Mouse (Mus musculus) lung, embryonic 16.5 days (tissue): ENCODE measurements around the gene Map4k5. TPM values are rescaled to one million over a fixed set of nuclear protein-coding genes. Genes with fewer than 3 reads are reported as not detected.
A peak's percentile ranks its signal among the peaks of the same experiment; 100 is the strongest.

ENCODE experiments used
- ATAC-seq: fragments of 200-750 bp; cut with Nextera tagmentation; 2 replicates; pipeline ENCODE4 v1.8.0; 2017; ENCODE audit warnings: low read depth, mild to moderate bottlenecking, moderate library complexity
- H3K27ac ChIP-seq: fragments of 300-500 bp; sonication (generic); 2 replicates; pipeline ENCODE4 v1.5.1; 2014; ENCODE audit warnings: mild to moderate bottlenecking, control low read depth, low read length
- H3K27me3 ChIP-seq: fragments of 300-500 bp; sonication (generic); 2 replicates; pipeline ENCODE4 v1.6.1; 2014; ENCODE audit warnings: low read depth, low read length, mixed read lengths; ENCODE audit not compliant: control insufficient read depth, insufficient read depth
- H3K36me3 ChIP-seq: fragments of 300-500 bp; sonication (generic); 2 replicates; pipeline ENCODE4 v1.6.1; 2014; ENCODE audit warnings: low read length; ENCODE audit not compliant: control insufficient read depth, insufficient read depth
- H3K4me1 ChIP-seq: fragments of 300-500 bp; sonication (generic); replicated peaks from 2 replicates; pipeline ENCODE4 v1.6.1; 2014; ENCODE audit warnings: low read length, mixed read lengths; ENCODE audit not compliant: control insufficient read depth, insufficient read depth
- H3K4me2 ChIP-seq: fragments of 300-500 bp; sonication (generic); 2 replicates; pipeline ENCODE4 v1.6.1; 2014; ENCODE audit warnings: low read depth, low read length, control low read depth
- H3K4me3 ChIP-seq: fragments of 300-500 bp; sonication (generic); 2 replicates; pipeline ENCODE4 v1.5.1; 2014; ENCODE audit warnings: mild to moderate bottlenecking, low read length, control low read depth
- H3K9ac ChIP-seq: fragments of 300-500 bp; sonication (generic); 2 replicates; pipeline ENCODE4 v1.6.1; 2014; ENCODE audit warnings: low read length, control low read depth
- H3K9me3 ChIP-seq: fragments of 300-500 bp; sonication (generic); 2 replicates; pipeline ENCODE4 v1.6.1; 2016; ENCODE audit warnings: low read length; ENCODE audit not compliant: control insufficient read depth
- WGBS: fragments of 180-500 bp; shearing (Covaris S2); extraction: QIAGEN DNeasy Blood & Tissue Kit; methylation state at CpG from one replicate; pipeline ENCODE4 v1.1.7; 2014; 5-methylcytosine and 5-hydroxymethylcytosine counted together
- polyA plus RNA-seq: library from polyadenylated mRNA; unstranded; fragments of >200 nt; fragmentation: Nextera tagmentation; extraction: Ambion mirVana; gene quantifications from 2 replicates; pipeline ENCODE4 v1.2.1, GENCODE M21; 2015

Map4k5 gene
- polyA plus RNA-seq, 1 experiment from 2014 or later = 30.8 TPM

- WGBS = 16% methylated on average over 4 of the region's 4 CpGs
- Histone ChIP-seq H3K27ac (peak overlapping the region; percentile 79), H3K36me3 (no peaks in the 10 kb centered on the region), H3K27me3 (no peaks in the 10 kb centered on the region), H3K9ac (no peak overlapping the region), H3K4me3 (peak overlapping the region; percentile 30), H3K9me3 (no peaks in the 10 kb centered on the region), H3K4me1 (peaks cover 22% of the 10 kb centered on the region), H3K4me2 (peak overlapping the region; percentile 34)
- ATAC-seq = peak; percentile 82
These were observed 13.8 kb downstream of the Map4k5 start for GRCm38 (mm10) chr12:69879172-69879665.

- Histone ChIP-seq H3K36me3 (no peaks in the 10 kb centered on the region), H3K4me3 (no peak overlapping the region), H3K27ac (no peak overlapping the region), H3K27me3 (no peaks in the 10 kb centered on the region), H3K9ac (no peak overlapping the region), H3K4me2 (no peak overlapping the region), H3K9me3 (no peaks in the 10 kb centered on the region), H3K4me1 (peaks cover 22% of the 10 kb centered on the region)
- 85% methylated on average over 9 of the region's 9 CpGs for WGBS
- ATAC-seq = no peak
These were observed 15.1 kb downstream of the Map4k5 start for GRCm38 (mm10) chr12:69877842-69878363.

GRCm38 (mm10) chr12:69871632-69872031 is 21.4 kb downstream of the Map4k5 start:
- Histone ChIP-seq H3K4me1 (0 out of 2 replicates have a peak, but pooled peaks cover 3% of the 10 kb centered on the region), H3K9ac (no peak overlapping the region), H3K9me3 (no peaks in the 10 kb centered on the region), H3K27me3 (no peaks in the 10 kb centered on the region), H3K4me3 (no peak overlapping the region), H3K27ac (no peak overlapping the region), H3K4me2 (no peak overlapping the region), H3K36me3 (no peaks in the 10 kb centered on the region)
- 91% methylated on average over 5 of the region's 5 CpGs for WGBS
- no peak for ATAC-seq

GRCm38 (mm10) chr12:69867338-69867737 is 25.7 kb downstream of the Map4k5 start:
- Histone ChIP-seq H3K4me2 (no peak overlapping the region), H3K4me3 (no peak overlapping the region), H3K27me3 (no peaks in the 10 kb centered on the region), H3K4me1 (0 out of 2 replicates have a peak, but pooled peaks cover 3% of the 10 kb centered on the region), H3K36me3 (no peaks in the 10 kb centered on the region), H3K27ac (no peak overlapping the region), H3K9me3 (no peaks in the 10 kb centered on the region), H3K9ac (no peak overlapping the region)
- 57% methylated on average over 5 of the region's 5 CpGs for WGBS
- no peak for ATAC-seq

- Histone ChIP-seq H3K4me2 (no peak overlapping the region), H3K27me3 (no peaks in the 10 kb centered on the region), H3K4me1 (0 out of 2 replicates have a peak, but pooled peaks cover 3% of the 10 kb centered on the region), H3K27ac (no peak overlapping the region), H3K9ac (no peak overlapping the region), H3K36me3 (no peaks in the 10 kb centered on the region), H3K4me3 (no peak overlapping the region), H3K9me3 (no peaks in the 10 kb centered on the region)
- no peak for ATAC-seq
- 42% methylated on average over 4 of the region's 4 CpGs for WGBS
These were observed 28.8 kb downstream of the Map4k5 start for GRCm38 (mm10) chr12:69864164-69864692.

- no peak overlapping the region for H3K27ac ChIP-seq
- ATAC-seq = no peak
- H3K27me3 ChIP-seq = no peaks in the 10 kb centered on the region
- no peak overlapping the region for H3K4me3 ChIP-seq
- H3K9me3 ChIP-seq = no peaks in the 10 kb centered on the region
- 0 out of 2 replicates have a peak, but pooled peaks cover 3% of the 10 kb centered on the region for H3K4me1 ChIP-seq
- WGBS = 76% methylated on average over 5 of the region's 5 CpGs
- H3K4me2 ChIP-seq = no peak overlapping the region
- H3K36me3 ChIP-seq = no peaks in the 10 kb centered on the region
- no peak overlapping the region for H3K9ac ChIP-seq
These were observed 29.5 kb downstream of the Map4k5 start for GRCm38 (mm10) chr12:69863505-69863904.

GRCm38 (mm10) chr12:69858847-69859246 is 34.2 kb downstream of the Map4k5 start:
- no peak overlapping the region for H3K9ac ChIP-seq
- WGBS = 79% methylated on average over 4 of the region's 4 CpGs
- no peak overlapping the region for H3K4me2 ChIP-seq
- no peaks in the 10 kb centered on the region for H3K4me1 ChIP-seq
- H3K36me3 ChIP-seq = peaks cover 11% of the 10 kb centered on the region
- H3K4me3 ChIP-seq = no peak overlapping the region
- no peaks in the 10 kb centered on the region for H3K9me3 ChIP-seq
- no peaks in the 10 kb centered on the region for H3K27me3 ChIP-seq
- no peak for ATAC-seq
- H3K27ac ChIP-seq = no peak overlapping the region

- no peak for ATAC-seq
- no peaks in the 10 kb centered on the region for H3K27me3 ChIP-seq
- no peaks in the 10 kb centered on the region for H3K4me1 ChIP-seq
- H3K9ac ChIP-seq = no peak overlapping the region
- H3K9me3 ChIP-seq = no peaks in the 10 kb centered on the region
- no peak overlapping the region for H3K4me2 ChIP-seq
- no peak overlapping the region for H3K4me3 ChIP-seq
- 93% methylated on average over 2 of the region's 2 CpGs for WGBS
- H3K36me3 ChIP-seq = peaks cover 11% of the 10 kb centered on the region
- no peak overlapping the region for H3K27ac ChIP-seq
These were observed 35.4 kb downstream of the Map4k5 start for GRCm38 (mm10) chr12:69857597-69857996.

- Histone ChIP-seq H3K4me1 (no peaks in the 10 kb centered on the region), H3K9me3 (no peaks in the 10 kb centered on the region), H3K27ac (no peak overlapping the region), H3K36me3 (peaks cover 14% of the 10 kb centered on the region), H3K4me2 (no peak overlapping the region), H3K9ac (no peak overlapping the region), H3K27me3 (no peaks in the 10 kb centered on the region), H3K4me3 (no peak overlapping the region)
- no peak for ATAC-seq
- 90% methylated on average over 10 of the region's 10 CpGs for WGBS
These were observed 36.6 kb downstream of the Map4k5 start for GRCm38 (mm10) chr12:69856398-69856797.
